Mouse (Mus musculus): Measurements from ENCODE around the gene Slc15a5.

The Slc15a5 gene

GRCm38 (mm10) chr6:137957630-137958029 is 122.1 kb downstream of the Slc15a5 start:
- DNase-seq: no peak

- no peak for DNase-seq
These were observed 122.8 kb downstream of the Slc15a5 start for GRCm38 (mm10) chr6:137956783-137957429.

- DNase-seq: no peak
These were observed 133.2 kb downstream of the Slc15a5 start for GRCm38 (mm10) chr6:137946520-137946919.

- DNase-seq: no peak
These were observed 139.1 kb downstream of the Slc15a5 start for GRCm38 (mm10) chr6:137940374-137941218.

- no peak for DNase-seq
These were observed 142.2 kb downstream of the Slc15a5 start for GRCm38 (mm10) chr6:137937541-137937940.

GRCm38 (mm10) chr6:137936268-137936667 is 143.4 kb downstream of the Slc15a5 start:
- DNase-seq: no peak

GRCm38 (mm10) chr6:137935857-137936256 is 143.9 kb downstream of the Slc15a5 start:
- no peak for DNase-seq

- no peak for DNase-seq
These were observed 144.4 kb downstream of the Slc15a5 start for GRCm38 (mm10) chr6:137935341-137935740.

- no peak for DNase-seq
These were observed 145.0 kb downstream of the Slc15a5 start for GRCm38 (mm10) chr6:137934545-137935298.

Measured in kidney, adult 11 months (tissue).